Mouse (Mus musculus): ENCODE measurements around the gene Fam129b. TPM values are rescaled to one million over a fixed set of nuclear protein-coding genes. Genes with fewer than 3 reads are reported as not detected.

Gene Fam129b
- total and polyA plus RNA-seq, 3 experiments: 17.5 to 20.0 TPM; not detected in 1

- TF ChIP-seq USF2 (IDR thresholded peaks at IDR 0.05; ENCODE audit: borderline replicate concordance in 1 of 2, insufficient read depth in 1 of 2, low read depth in 1 of 2, low read length in 2 of 2) (no peak), SIN3A (IDR thresholded peaks at IDR 0.05; ENCODE audit: low read length) (no peak), EP300 (IDR thresholded peaks at IDR 0.05; ENCODE audit: low read depth in 1 of 2, low read length in 2 of 2) (no peak), CHD2 (IDR thresholded peaks at IDR 0.05; ENCODE audit: low read length) (no peak), ZKSCAN1 (IDR thresholded peaks at IDR 0.05; ENCODE audit: low read depth, low read length) (no peak), POLR2AphosphoS5 (IDR thresholded peaks at IDR 0.05; ENCODE audit: borderline replicate concordance, low read depth, low read length) (no peak), MYC (IDR thresholded peaks at IDR 0.05; ENCODE audit: low read depth, low read length) (0 out of 2 replicates have a peak, but pooled peaks have one; percentile 30)
These were observed 21.7 kb upstream of the Fam129b start (continued) for GRCm38 (mm10) chr2:32854206-32854605.

- no peak overlapping the region for H3K4me3 ChIP-seq (ENCODE audit: control insufficient read depth in 1 of 2, insufficient read depth in 1 of 2, low read depth in 2 of 2, low read length in 2 of 2)
- TF ChIP-seq TBP (IDR thresholded peaks at IDR 0.05; ENCODE audit: low read depth, low read length): peak; percentile 90
- TF ChIP-seq MYC (IDR thresholded peaks at IDR 0.05; ENCODE audit: low read depth, low read length): no peak
- H3K27me3 ChIP-seq (ENCODE audit: control insufficient read depth in 1 of 2, insufficient read depth in 2 of 2, low read length in 2 of 2): no peaks in the 10 kb centered on the region
- no peaks in the 10 kb centered on the region for H3K79me2 ChIP-seq (ENCODE audit: control insufficient read depth, insufficient read depth, low read length, poor library complexity)
- no peak for DNase-seq (ENCODE audit: low read depth, low spot score)
- H3K9me3 ChIP-seq (replicated peaks; ENCODE audit: insufficient read depth, low read length): no peaks in the 10 kb centered on the region
- H3K9ac ChIP-seq (ENCODE audit: control insufficient read depth, low read depth, low read length, poor library complexity, severe bottlenecking): no peak overlapping the region
- H3K4me1 ChIP-seq (ENCODE audit: control insufficient read depth in 1 of 2, insufficient read depth in 2 of 2, low read length in 2 of 2): no peaks in the 10 kb centered on the region; a peak in 1 of 4 replicates
- H3K27ac ChIP-seq (ENCODE audit: control insufficient read depth, low read depth, low read length): no peak overlapping the region
- no peaks in the 10 kb centered on the region for H3K36me3 ChIP-seq (ENCODE audit: control insufficient read depth in 1 of 2, insufficient read depth in 2 of 2, low read length in 2 of 2)
These were observed 20.7 kb upstream of the Fam129b start for GRCm38 (mm10) chr2:32855046-32855785.

DNA sequence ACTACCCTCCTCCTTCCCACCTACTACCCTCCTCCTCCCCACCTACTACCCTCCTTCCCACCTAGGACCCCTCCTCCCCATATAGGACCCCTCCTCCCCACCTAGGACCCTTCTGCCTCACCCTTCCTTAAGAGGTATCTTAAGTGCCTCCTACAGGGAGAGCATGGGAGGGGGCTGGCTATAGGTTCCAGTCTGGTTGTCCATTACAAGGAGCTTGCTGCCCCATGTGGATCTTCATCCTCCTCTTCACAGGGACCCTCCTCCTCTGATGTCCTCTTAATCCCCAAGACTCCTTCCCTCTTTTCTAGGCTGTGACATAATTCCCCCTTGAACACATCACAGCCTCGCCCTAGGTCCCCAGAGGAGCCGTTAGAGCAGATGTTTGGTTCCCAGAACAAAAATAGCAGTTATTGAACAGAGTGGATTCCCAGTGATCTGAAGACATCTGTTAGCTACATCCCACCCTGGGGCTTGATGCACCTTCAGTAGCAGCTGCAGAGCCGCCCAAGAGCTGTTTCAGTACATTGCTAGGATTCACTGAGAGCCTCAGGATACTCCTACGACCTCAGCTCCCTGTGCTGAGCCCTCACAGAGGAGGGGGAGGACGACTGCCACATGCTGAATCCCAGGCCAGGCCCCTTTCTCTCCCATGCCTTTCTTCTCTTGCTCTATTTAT, 20.0 kb upstream of the Fam129b start:
- no peak for TF ChIP-seq HCFC1 (IDR thresholded peaks at IDR 0.05; ENCODE audit: low read depth, low read length)
- Histone ChIP-seq H3K9ac (ENCODE audit: control insufficient read depth, low read depth, low read length, poor library complexity, severe bottlenecking) (no peak overlapping the region), H3K4me1 (ENCODE audit: control insufficient read depth in 1 of 2, insufficient read depth in 2 of 2, low read length in 2 of 2) (no peaks in the 10 kb centered on the region; a peak in 1 of 4 replicates)

DNA sequence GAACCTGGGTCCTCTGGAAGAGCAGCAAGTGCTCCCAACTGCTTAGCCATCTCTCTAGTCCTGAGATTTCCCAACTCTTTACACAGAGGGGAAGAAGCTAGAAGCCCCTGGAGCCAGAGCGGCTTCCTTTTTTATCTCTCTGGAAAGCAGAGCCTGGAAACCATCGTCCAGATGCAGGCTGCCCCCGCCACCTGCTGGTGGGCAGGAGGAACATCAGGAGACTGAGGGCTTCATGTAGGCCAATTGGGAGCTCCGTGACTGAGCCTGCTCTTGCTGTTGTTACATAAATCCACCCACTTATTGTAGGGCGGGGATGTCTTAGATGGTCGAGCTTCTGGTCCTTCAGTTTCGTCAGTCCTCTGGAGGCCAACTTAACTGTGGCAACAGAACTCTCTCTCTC, 18.3 kb upstream of the Fam129b start:
- Histone ChIP-seq H3K79me2 (ENCODE audit: control insufficient read depth, insufficient read depth, low read length, poor library complexity) (no peaks in the 10 kb centered on the region), H3K27me3 (ENCODE audit: control insufficient read depth in 1 of 2, insufficient read depth in 2 of 2, low read length in 2 of 2) (no peaks in the 10 kb centered on the region), H3K9ac (ENCODE audit: control insufficient read depth, low read depth, low read length, poor library complexity, severe bottlenecking) (peak overlapping the region; percentile 31; the same call in 1 of the 2 replicates), H3K36me3 (ENCODE audit: control insufficient read depth in 1 of 2, insufficient read depth in 2 of 2, low read length in 2 of 2) (no peaks in the 10 kb centered on the region), H3K4me3 (ENCODE audit: control insufficient read depth in 1 of 2, insufficient read depth in 1 of 2, low read depth in 2 of 2, low read length in 2 of 2) (peak overlapping the region; percentile 2 to 43; a peak in 1 of 4 replicates), H3K9me3 (replicated peaks; ENCODE audit: insufficient read depth, low read length) (no peaks in the 10 kb centered on the region), H3K4me1 (ENCODE audit: control insufficient read depth in 1 of 2, insufficient read depth in 2 of 2, low read length in 2 of 2) (no peaks in the 10 kb centered on the region; a peak in 1 of 4 replicates), H3K27ac (ENCODE audit: control insufficient read depth, low read depth, low read length) (no peak overlapping the region)
- peak; percentile 94 for DNase-seq (ENCODE audit: low read depth, low spot score)
- TF ChIP-seq KAT2A (conservative IDR thresholded peaks at IDR 0.05; ENCODE audit: low read depth, low read length) (no peak), CHD1 (IDR thresholded peaks at IDR 0.05; ENCODE audit: low read depth, low read length) (no peak), NELFE (IDR thresholded peaks at IDR 0.05; ENCODE audit: low read depth, low read length) (no peak), POLR2AphosphoS5 (IDR thresholded peaks at IDR 0.05; ENCODE audit: borderline replicate concordance, low read depth, low read length) (no peak), TCF12 (IDR thresholded peaks at IDR 0.05; ENCODE audit: low read depth, low read length) (no peak), SIN3A (IDR thresholded peaks at IDR 0.05; ENCODE audit: low read length) (peak; percentile 63), ELF1 (IDR thresholded peaks at IDR 0.05; ENCODE audit: low read depth, low read length) (0 out of 2 replicates have a peak, but pooled peaks have one; percentile 20), EP300 (IDR thresholded peaks at IDR 0.05; ENCODE audit: low read depth in 1 of 2, low read length in 2 of 2) (no peak), BHLHE40 (IDR thresholded peaks at IDR 0.05; ENCODE audit: borderline replicate concordance, low read depth, low read length) (no peak), E2F4 (IDR thresholded peaks at IDR 0.05; ENCODE audit: borderline replicate concordance, low read depth, low read length) (no peak), GABPA (IDR thresholded peaks at IDR 0.05; ENCODE audit: low read depth, low read length) (no peak), ZC3H11A (IDR thresholded peaks at IDR 0.05; ENCODE audit: low read depth, low read length) (peak; percentile 83), GATA1 (IDR thresholded peaks at IDR 0.05; ENCODE audit: low read depth, low read length) (peak; percentile 40; the same call in 1 of the 2 replicates), SMC3 (IDR thresholded peaks at IDR 0.05; ENCODE audit: low read depth, low read length) (peak; percentile 93)

More for the DNA sequence above, 20.0 kb upstream of the Fam129b start:
- Histone ChIP-seq H3K9me3 (replicated peaks; ENCODE audit: insufficient read depth, low read length) (no peaks in the 10 kb centered on the region), H3K4me3 (ENCODE audit: control insufficient read depth in 1 of 2, insufficient read depth in 1 of 2, low read depth in 2 of 2, low read length in 2 of 2) (no peak overlapping the region), H3K27ac (ENCODE audit: control insufficient read depth, low read depth, low read length) (no peak overlapping the region), H3K79me2 (ENCODE audit: control insufficient read depth, insufficient read depth, low read length, poor library complexity) (no peaks in the 10 kb centered on the region), H3K36me3 (ENCODE audit: control insufficient read depth in 1 of 2, insufficient read depth in 2 of 2, low read length in 2 of 2) (no peaks in the 10 kb centered on the region), H3K27me3 (ENCODE audit: control insufficient read depth in 1 of 2, insufficient read depth in 2 of 2, low read length in 2 of 2) (no peaks in the 10 kb centered on the region)
- no peak for DNase-seq (ENCODE audit: low read depth, low spot score)
